Mouse (Mus musculus) common myeloid progenitor, adult 5-6 weeks (primary cell): ENCODE data around the gene Prkg1. TPM values are rescaled to one million over a fixed set of nuclear protein-coding genes. Genes with fewer than 3 reads are reported as not detected.

Experiments used
- ATAC-seq: replicated peaks from 2 replicates; pipeline ENCODE4 v1.8.0; 2016; ENCODE audit warnings: low read depth, mild to moderate bottlenecking, moderate TSS enrichment, inconsistent platforms; ENCODE audit not compliant: poor library complexity, severe bottlenecking
- total RNA-seq: library from RNA; stranded (forward); fragments of 200-1000, 187-1606 nt; gene quantifications from 2 replicates; pipeline ENCODE4 v1.2.3, GENCODE M21; 2017

Gene Prkg1
- total RNA-seq, 1 experiment from 2014 or later = 8.5 TPM

GRCm38 (mm10) chr19:30806265-30806664 is 958.6 kb downstream of the Prkg1 start:
- ATAC-seq = no peak

GRCm38 (mm10) chr19:30780803-30781202 is 984.0 kb downstream of the Prkg1 start:
- peak; percentile 50; the same call in 1 of the 2 replicates for ATAC-seq

GRCm38 (mm10) chr19:30768316-30768715 is 996.5 kb downstream of the Prkg1 start:
- no peak for ATAC-seq

GRCm38 (mm10) chr19:30744426-30744825 is 1020.4 kb downstream of the Prkg1 start:
- ATAC-seq = peak; percentile 63

GRCm38 (mm10) chr19:30699130-30699529 is 1065.7 kb downstream of the Prkg1 start:
- no peak for ATAC-seq

- no peak for ATAC-seq
Measured at GRCm38 (mm10) chr19:30691258-30691657, 1073.6 kb downstream of the Prkg1 start.

GRCm38 (mm10) chr19:30690691-30691090 is 1074.1 kb downstream of the Prkg1 start:
- ATAC-seq = no peak

- no peak for ATAC-seq
Measured at GRCm38 (mm10) chr19:30687942-30688341, 1076.9 kb downstream of the Prkg1 start.

- no peak for ATAC-seq
Measured at GRCm38 (mm10) chr19:30676308-30676707, 1088.5 kb downstream of the Prkg1 start.

- ATAC-seq = peak; percentile 78
Measured at GRCm38 (mm10) chr19:30664269-30664668, 1100.6 kb downstream of the Prkg1 start.

GRCm38 (mm10) chr19:30642629-30643170 is 1122.1 kb downstream of the Prkg1 start:
- ATAC-seq = no peak

GRCm38 (mm10) chr19:30637471-30637870 is 1127.4 kb downstream of the Prkg1 start:
- ATAC-seq = no peak

- no peak for ATAC-seq
Measured at GRCm38 (mm10) chr19:30631051-30631450, 1133.8 kb downstream of the Prkg1 start.

GRCm38 (mm10) chr19:30626036-30626435 is 1138.8 kb downstream of the Prkg1 start:
- no peak for ATAC-seq

GRCm38 (mm10) chr19:30625391-30625790 is 1139.4 kb downstream of the Prkg1 start:
- no peak for ATAC-seq

GRCm38 (mm10) chr19:30623620-30624019 is 1141.2 kb downstream of the Prkg1 start:
- ATAC-seq = no peak

- no peak for ATAC-seq
Measured at GRCm38 (mm10) chr19:30613150-30613865, 1151.5 kb downstream of the Prkg1 start.

- ATAC-seq = no peak
Measured at GRCm38 (mm10) chr19:30586366-30586765, 1178.5 kb downstream of the Prkg1 start.

GRCm38 (mm10) chr19:30564516-30564915 is 1200.3 kb downstream of the Prkg1 start:
- ATAC-seq = no peak

GRCm38 (mm10) chr19:30563876-30564275 is 1201.0 kb downstream of the Prkg1 start:
- no peak for ATAC-seq

- no peak for ATAC-seq
Measured at GRCm38 (mm10) chr19:30558024-30558423, 1206.8 kb downstream of the Prkg1 start.

- peak; percentile 85 for ATAC-seq
Measured at GRCm38 (mm10) chr19:30554467-30554881, 1210.4 kb downstream of the Prkg1 start.
